Mouse (Mus musculus): ENCODE results near the gene Trim47. TPM values are rescaled to one million over a fixed set of nuclear protein-coding genes. Genes with fewer than 3 reads are reported as not detected.

Trim47 gene
- polyA plus RNA-seq, 1 experiment from 2014 or later = 2.4 TPM

DNA sequence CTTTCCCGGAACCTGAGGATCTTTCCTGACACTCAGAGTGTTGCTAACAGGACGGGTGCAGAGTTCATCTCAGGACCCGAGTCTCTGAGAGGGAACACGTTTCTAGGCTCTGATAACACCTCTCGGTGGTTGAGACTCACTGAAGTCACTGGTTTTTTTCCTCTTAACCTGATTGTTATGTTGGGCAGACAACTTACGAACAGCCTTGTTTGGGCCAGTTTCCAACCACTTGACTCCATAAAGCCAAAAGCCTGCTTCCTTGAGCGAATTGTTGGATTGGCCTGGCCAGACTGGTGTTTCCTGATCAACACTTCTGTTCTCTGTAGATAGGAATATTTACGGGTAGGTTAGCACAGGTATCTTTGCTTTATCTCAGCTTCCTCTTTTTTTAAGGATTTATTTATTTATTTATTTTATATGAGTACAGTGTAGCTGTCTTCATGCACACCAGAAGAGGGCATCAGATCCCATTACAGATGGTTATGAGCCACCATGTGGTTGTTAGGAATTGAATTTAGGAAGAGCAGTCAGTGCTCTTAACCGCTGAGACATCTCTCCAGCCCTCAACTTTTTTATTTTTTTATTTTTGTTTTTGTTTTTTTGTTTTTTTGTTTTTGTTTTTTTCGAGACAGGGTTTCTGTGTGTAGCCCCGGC lies 38.1 kb downstream of the Trim47 start:
- H3K27me3 ChIP-seq (ENCODE audit: poor library complexity, severe bottlenecking) = no peaks in the 10 kb centered on the region
- WGBS = 89% methylated on average over 11 of the region's 11 CpGs
- DNase-seq (ENCODE audit: extremely low spot score, low spot score) = no peak

DNA sequence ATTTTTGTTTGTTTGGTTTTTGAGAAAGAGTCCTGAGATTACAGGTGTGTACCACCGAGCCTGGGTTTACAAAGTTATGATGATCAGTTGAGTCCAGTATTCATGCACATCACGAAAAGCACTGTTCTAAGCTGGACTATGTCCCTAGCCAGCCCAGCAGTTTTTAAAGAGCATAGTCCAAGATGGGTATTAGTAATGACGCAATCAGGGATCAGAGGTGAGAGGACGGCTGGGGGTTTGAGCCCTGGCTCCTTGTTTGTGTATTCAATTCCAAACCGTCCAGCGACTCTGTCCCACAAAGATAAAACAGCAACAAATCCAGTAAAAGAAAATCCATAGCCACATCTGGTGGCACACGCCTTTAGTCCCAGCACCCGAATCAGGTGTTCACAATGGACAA lies 38.8 kb downstream of the Trim47 start:
- 85% methylated on average over 8 of the region's 8 CpGs for WGBS
- Histone ChIP-seq H3K36me3 (replicated peaks) (peaks cover 19% of the 10 kb centered on the region), H3K27ac (no peak overlapping the region), H3K27me3 (ENCODE audit: poor library complexity, severe bottlenecking) (no peaks in the 10 kb centered on the region), H3K4me3 (no peak overlapping the region), H3K9me3 (no peaks in the 10 kb centered on the region), H3K4me1 (peaks cover 26% of the 10 kb centered on the region)
- no peak for DNase-seq (ENCODE audit: extremely low spot score, low spot score)

More for the DNA sequence above, 38.1 kb downstream of the Trim47 start:
- H3K9me3 ChIP-seq = no peaks in the 10 kb centered on the region
- no peak overlapping the region for H3K4me3 ChIP-seq
- no peak overlapping the region for H3K27ac ChIP-seq
- peaks cover 13% of the 10 kb centered on the region for H3K36me3 ChIP-seq (replicated peaks)
- peaks cover 29% of the 10 kb centered on the region for H3K4me1 ChIP-seq

DNA sequence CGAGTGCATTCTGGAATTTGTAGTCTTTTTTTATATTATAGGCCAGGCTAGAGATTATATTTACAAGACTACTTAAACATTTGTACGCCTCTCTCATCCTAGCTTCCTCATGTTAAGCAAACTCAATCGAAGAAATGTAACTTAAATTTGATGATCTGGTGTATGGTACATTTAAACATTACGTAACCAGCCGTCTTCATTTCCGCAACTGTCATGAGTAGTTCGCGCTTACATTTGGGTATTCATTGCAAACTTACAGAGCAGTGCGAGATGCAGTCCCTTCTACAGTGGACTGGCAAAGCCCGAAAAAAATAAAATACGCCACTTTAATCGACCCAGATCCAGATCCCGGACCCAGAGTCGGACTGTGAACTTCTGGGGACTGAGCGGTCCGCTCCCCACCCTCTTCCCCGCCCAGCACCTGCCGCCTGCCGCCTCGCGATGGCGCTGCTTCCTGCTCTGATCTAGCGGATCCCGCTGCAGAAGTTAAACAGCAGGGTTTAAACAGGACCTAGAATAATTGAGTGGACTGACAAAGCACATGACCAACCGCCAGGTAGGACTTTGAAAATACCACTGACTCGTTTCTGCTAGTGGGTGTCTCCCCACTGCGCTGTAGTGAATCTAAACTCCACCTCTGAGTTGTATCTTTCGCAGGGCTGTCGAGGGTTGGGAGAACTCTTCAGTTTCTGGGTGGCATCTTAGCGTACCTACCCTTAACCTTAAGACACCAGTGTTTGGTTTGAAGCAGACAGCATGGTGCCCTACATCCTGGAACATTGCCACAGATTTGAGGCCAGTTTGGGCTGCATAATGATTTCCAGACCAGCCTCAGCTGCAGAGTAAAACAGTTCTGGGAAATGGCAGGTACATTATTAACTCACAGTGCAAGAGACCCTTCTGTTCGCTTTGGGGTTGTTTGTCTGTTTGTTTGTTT lies 39.5 kb downstream of the Trim47 start:
- H3K4me1 ChIP-seq = peaks cover 26% of the 10 kb centered on the region
- H3K36me3 ChIP-seq (replicated peaks) = peaks cover 26% of the 10 kb centered on the region
- WGBS = 5% methylated on average over 31 of the region's 31 CpGs
- peak overlapping the region; percentile 61 for H3K4me3 ChIP-seq
- H3K27me3 ChIP-seq (ENCODE audit: poor library complexity, severe bottlenecking) = no peaks in the 10 kb centered on the region
- DNase-seq (ENCODE audit: extremely low spot score, low spot score) = peak; percentile 85
- no peaks in the 10 kb centered on the region for H3K9me3 ChIP-seq
- H3K27ac ChIP-seq = peak overlapping the region; percentile 89

DNA sequence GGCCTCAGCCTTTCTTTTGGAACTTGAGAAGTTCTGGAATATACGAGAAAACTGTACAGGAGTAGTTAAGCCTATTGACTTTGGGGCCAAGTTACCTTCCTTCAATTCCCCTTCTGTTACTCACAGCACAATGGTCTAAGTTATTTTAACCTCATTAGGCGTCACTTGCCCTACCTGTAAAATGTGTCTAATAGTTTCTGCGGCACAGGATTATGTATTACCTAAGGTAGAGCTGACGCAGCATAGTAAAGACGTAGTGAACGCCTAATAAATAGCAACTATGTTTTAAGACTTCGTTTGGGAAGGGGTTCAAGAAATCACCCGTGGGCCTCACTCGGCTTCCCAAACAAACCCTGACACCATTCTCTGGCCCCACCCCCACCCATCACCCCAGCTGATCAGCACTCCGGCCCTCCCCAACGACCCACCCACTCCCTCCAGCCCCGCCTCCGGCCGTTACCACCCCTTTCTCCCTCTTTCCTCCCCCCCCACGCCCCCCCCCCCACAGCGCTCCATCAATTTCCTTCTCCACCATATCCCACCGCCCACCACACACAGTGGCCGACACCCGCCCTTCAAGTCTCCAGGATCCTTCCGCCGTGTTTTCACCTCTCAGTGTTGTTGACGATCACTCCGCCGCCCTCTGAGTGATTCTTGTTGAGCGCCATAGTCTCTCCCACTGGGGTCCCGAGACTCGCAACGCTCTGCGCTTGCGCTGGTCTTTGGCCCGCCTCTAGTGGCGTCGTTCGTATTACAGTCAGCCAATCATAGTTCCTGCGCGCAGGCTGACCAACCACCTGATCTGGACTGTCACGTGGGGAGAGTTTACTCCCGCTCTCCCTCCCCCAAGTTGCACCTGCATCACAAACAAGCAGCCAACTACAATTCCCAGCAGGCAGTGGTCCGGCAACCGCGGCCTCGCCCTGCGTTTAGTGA lies 40.5 kb downstream of the Trim47 start, which contains the start of gene Wbp2:
Gene Wbp2 (minus strand): TSS at position 738 of the 936 bp plus-strand sequence.
- WGBS = 8% methylated on average over 38 of the region's 43 CpGs
- peak within 1 kb of the TSS; percentile 61 for H3K4me3 ChIP-seq

DNA sequence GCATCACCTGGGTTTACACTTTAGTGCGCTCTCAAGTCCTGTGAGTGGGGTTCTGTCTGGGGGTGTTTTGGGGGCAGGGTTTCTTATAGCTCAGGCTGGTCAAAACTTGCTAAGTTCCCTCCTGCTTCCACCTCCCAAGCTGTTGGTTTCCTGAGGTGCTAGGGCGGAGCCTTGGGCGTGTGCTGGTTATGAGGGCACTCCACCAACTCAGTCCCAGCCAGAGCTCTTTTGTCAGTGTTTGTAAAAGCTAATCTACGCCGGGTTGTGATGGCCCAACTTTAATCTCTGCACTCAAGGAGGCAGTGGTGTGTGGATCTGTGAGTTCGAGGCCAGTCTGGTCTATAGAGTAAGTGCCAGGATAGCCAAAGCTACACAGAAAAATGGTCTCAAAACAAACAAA lies 42.8 kb downstream of the Trim47 start:
- no peaks in the 10 kb centered on the region for H3K27me3 ChIP-seq (ENCODE audit: poor library complexity, severe bottlenecking)
- no peak for DNase-seq (ENCODE audit: extremely low spot score, low spot score)
- no peak overlapping the region for H3K4me3 ChIP-seq
- H3K36me3 ChIP-seq (replicated peaks) = peaks cover 59% of the 10 kb centered on the region
- no peaks in the 10 kb centered on the region for H3K9me3 ChIP-seq
- 95% methylated on average over 6 of the region's 6 CpGs for WGBS
- H3K4me1 ChIP-seq = peaks cover 49% of the 10 kb centered on the region
- no peak overlapping the region for H3K27ac ChIP-seq

More for the DNA sequence above, 40.5 kb downstream of the Trim47 start, which contains the start of gene Wbp2:
- no peaks in the 10 kb centered on the region for H3K9me3 ChIP-seq
- H3K36me3 ChIP-seq (replicated peaks) = peaks cover 35% of the 10 kb centered on the region
- DNase-seq (ENCODE audit: extremely low spot score, low spot score) = peak; percentile 99
- H3K27me3 ChIP-seq (ENCODE audit: poor library complexity, severe bottlenecking) = no peaks in the 10 kb centered on the region
- H3K4me1 ChIP-seq = peaks cover 27% of the 10 kb centered on the region
- H3K27ac ChIP-seq = peak within 1 kb of the TSS; percentile 89

DNA sequence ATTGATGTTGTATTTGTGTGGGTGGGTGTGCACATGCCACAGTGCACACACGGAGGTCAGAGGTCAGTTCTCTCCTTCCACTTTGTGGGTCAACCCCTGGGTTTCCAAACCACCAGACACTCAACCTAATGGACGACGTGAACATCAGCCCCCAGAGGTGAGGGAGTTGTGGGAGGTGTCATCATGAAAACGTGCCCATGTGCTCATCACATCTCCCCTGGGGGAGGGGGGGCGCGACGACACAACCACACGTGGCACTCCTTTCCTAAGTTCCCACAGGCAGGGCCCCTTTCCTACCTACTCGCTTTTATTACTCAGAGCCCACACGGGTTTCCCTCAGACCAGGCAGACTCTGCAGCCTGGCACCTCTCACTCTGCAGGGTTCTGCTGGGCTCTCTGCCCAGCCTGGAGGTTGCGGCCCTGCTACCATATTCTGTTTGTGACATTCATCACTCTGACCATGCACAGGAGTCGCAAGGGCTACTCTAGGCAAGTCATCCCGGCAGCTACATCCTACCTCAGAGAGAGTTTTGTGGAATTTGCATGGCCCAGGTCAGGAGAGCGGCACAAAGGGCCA lies 43.8 kb downstream of the Trim47 start:
- H3K4me1 ChIP-seq = peaks cover 55% of the 10 kb centered on the region

DNA sequence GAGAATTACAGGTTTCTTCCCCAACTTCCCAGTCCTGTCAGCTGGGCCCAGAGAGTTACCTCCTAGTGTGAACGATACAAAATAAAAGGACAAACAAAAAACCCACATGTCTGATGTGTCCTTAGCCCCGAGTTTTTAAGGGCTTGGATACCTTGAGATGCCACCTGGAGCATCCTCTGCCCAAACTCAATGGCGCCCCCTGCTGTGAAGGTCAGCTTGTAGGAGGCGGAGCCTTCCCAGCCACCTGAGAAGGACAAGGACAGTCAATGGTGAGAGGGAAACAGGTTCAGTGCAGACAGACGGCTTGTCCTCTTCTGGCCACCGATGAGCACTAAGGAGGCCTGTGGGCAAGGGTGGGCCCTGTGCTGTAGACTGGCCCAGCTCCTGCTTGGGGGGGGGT lies 45.9 kb downstream of the Trim47 start:
- no peaks in the 10 kb centered on the region for H3K27me3 ChIP-seq (ENCODE audit: poor library complexity, severe bottlenecking)
- H3K4me1 ChIP-seq = peaks cover 63% of the 10 kb centered on the region
- H3K27ac ChIP-seq = 0 out of 2 replicates have a peak overlapping the region, but pooled peaks have one; percentile 13
- no peak overlapping the region for H3K4me3 ChIP-seq
- 76% methylated on average over 6 of the region's 6 CpGs for WGBS
- DNase-seq (ENCODE audit: extremely low spot score, low spot score) = no peak
- no peaks in the 10 kb centered on the region for H3K9me3 ChIP-seq
- peaks cover 64% of the 10 kb centered on the region for H3K36me3 ChIP-seq (replicated peaks)

More for the DNA sequence above, 43.8 kb downstream of the Trim47 start:
- Histone ChIP-seq H3K27me3 (ENCODE audit: poor library complexity, severe bottlenecking) (no peaks in the 10 kb centered on the region), H3K9me3 (no peaks in the 10 kb centered on the region), H3K4me3 (no peak overlapping the region), H3K36me3 (replicated peaks) (peaks cover 64% of the 10 kb centered on the region), H3K27ac (no peak overlapping the region)
- WGBS = 94% methylated on average over 14 of the region's 14 CpGs
- DNase-seq (ENCODE audit: extremely low spot score, low spot score) = no peak

DNA sequence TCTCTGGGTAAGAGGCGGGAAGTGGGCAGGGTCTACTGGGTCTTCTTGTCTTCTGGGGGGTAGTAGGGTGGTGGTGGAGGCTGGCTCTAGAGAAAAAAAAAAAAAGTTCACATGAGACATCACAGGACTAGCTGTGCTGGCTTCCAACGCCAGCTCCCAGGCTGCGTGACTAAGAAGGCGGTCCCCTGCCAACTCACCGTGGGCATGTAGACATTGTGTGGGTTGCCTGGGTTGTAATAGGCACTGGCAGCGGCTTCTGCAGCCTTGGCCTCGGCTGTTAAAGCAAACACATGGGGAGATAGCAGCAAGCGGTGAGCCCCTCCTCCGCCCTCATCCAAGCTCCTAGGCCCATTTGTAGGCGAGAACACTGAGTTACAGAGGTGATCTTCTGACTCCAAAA lies 47.5 kb downstream of the Trim47 start:
- H3K36me3 ChIP-seq (replicated peaks) = peaks cover 58% of the 10 kb centered on the region
- H3K4me1 ChIP-seq = peaks cover 59% of the 10 kb centered on the region
- peak overlapping the region; percentile 47; the same call in 1 of the 2 replicates for H3K4me3 ChIP-seq
- no peaks in the 10 kb centered on the region for H3K27me3 ChIP-seq (ENCODE audit: poor library complexity, severe bottlenecking)
- H3K9me3 ChIP-seq = no peaks in the 10 kb centered on the region
- 93% methylated on average over 10 of the region's 10 CpGs for WGBS
- DNase-seq (ENCODE audit: extremely low spot score, low spot score) = no peak
- peak overlapping the region; percentile 80 for H3K27ac ChIP-seq

DNA sequence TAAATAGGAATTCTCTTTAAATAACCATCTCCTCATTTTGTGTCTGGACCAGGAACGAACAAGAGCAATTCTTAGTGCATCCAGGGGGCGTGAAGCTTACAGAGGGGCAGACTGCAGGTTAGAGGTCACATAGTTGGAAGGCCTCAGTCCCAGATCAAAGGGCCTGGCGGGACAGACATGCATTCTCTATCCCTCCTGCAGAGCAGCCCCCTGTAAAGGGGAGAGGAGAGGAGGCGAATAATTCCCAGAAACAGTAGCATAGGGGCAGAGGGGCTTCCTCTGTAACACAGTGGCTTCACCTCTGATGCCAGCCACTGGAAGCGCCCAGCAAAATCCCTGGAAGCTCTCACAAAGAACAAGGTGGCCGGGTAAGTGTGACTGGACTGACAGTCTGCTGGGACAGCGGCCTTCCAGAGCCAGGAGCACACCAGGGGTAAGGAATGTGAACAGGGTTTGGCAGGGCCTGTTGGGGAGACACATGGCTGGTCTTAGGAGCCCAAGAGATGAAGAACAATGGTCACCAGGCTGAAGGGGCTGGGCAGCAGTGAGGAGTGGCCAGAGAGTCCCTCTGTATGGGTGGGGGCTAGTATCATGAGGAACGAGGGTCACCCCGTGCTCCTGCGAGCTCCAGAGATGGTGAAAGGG lies 48.2 kb downstream of the Trim47 start:
- Histone ChIP-seq H3K4me1 (peaks cover 66% of the 10 kb centered on the region), H3K27ac (peak overlapping the region; percentile 80), H3K27me3 (ENCODE audit: poor library complexity, severe bottlenecking) (no peaks in the 10 kb centered on the region), H3K36me3 (replicated peaks) (peaks cover 51% of the 10 kb centered on the region), H3K4me3 (peak overlapping the region; percentile 47), H3K9me3 (no peaks in the 10 kb centered on the region)
- peak; percentile 49 for DNase-seq (ENCODE audit: extremely low spot score, low spot score)
- WGBS = 31% methylated on average over 10 of the region's 10 CpGs

DNA sequence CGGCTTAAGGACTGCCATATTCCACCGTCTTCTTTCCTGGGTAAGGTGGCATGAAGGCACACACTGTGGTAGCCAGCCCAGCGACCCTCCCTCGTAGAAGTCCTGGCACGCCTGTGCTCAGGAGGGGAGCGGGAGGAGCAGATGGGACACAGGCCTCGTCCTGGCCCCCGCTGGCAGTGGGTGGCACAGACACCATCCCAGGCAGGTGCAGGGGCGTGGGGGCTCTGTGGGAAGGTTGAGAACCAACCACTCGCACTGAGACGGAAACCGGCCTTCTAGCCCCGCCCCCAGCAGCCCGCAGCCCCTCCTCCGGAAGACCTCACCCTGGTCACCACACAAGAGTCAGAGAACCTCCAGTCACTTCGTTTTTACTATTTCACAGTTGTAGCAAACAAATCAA lies 48.8 kb downstream of the Trim47 start:
- peak overlapping the region; percentile 86 for H3K27ac ChIP-seq
- peaks cover 45% of the 10 kb centered on the region for H3K36me3 ChIP-seq (replicated peaks)
- peak overlapping the region; percentile 47 for H3K4me3 ChIP-seq
- peak; percentile 54 for DNase-seq (ENCODE audit: extremely low spot score, low spot score)
- 12% methylated on average over 16 of the region's 16 CpGs for WGBS
- no peaks in the 10 kb centered on the region for H3K27me3 ChIP-seq (ENCODE audit: poor library complexity, severe bottlenecking)
- H3K4me1 ChIP-seq = peaks cover 66% of the 10 kb centered on the region
- no peaks in the 10 kb centered on the region for H3K9me3 ChIP-seq

DNA sequence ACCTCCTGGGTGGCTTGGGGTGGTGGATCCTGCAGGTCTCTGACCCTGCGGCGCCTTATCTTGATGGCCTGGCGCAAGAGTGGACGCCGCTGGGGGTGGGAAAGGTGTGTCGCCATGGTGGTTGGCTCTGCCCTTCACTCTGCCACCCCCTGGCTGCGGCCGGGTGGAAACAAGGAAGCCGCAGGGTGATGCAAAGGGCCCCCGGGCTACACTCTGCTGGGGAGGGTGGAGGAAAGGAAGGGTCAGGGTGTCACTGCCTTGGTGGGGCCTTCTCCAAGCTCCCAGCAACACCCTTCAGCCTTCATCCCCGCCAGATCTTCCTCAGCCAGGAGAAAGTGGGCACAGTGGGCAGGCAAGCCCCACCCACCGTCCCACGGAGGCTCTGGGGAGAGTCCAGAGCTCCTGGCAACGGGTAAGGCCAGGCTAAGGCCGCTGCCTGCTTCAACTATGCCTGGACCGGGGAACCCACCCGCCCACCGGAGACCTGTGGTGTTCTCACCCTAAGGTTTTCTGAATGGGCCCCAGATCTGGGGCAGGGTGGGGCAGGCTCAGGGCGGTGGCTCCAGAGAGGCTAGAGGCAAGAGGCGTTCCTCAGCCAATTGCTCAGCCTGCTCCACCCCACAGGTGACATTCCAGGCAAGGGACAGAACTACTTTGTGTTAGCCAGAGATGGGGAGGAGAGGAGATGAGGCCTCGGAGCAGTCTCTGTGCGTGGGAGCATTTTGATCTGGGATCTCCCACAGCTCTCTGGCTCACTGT lies 49.4 kb downstream of the Trim47 start, which contains the start of gene Unc13d:
Gene Unc13d (minus strand): TSS at position 516 of the 759 bp plus-strand sequence.
- Histone ChIP-seq H3K4me3 (peak within 1 kb of the TSS; percentile 47), H3K27me3 (ENCODE audit: poor library complexity, severe bottlenecking) (no peaks in the 10 kb centered on the region), H3K9me3 (no peaks in the 10 kb centered on the region), H3K27ac (peak within 1 kb of the TSS; percentile 86), H3K36me3 (replicated peaks) (peaks cover 40% of the 10 kb centered on the region), H3K4me1 (peaks cover 66% of the 10 kb centered on the region)
- WGBS = 72% methylated on average over 22 of the region's 22 CpGs
- no peak for DNase-seq (ENCODE audit: extremely low spot score, low spot score)

Data from forebrain, embryonic 10.5 days (tissue).